Mouse (Mus musculus): ENCODE measurements around the gene Slc25a24. TPM values are rescaled to one million over a fixed set of nuclear protein-coding genes. Genes with fewer than 3 reads are reported as not detected.
A peak's percentile ranks its signal among the peaks of the same experiment; 100 is the strongest.

The Slc25a24 gene
- total and polyA plus RNA-seq, 3 experiments, result 0.08 TPM; not detected in 2

DNA sequence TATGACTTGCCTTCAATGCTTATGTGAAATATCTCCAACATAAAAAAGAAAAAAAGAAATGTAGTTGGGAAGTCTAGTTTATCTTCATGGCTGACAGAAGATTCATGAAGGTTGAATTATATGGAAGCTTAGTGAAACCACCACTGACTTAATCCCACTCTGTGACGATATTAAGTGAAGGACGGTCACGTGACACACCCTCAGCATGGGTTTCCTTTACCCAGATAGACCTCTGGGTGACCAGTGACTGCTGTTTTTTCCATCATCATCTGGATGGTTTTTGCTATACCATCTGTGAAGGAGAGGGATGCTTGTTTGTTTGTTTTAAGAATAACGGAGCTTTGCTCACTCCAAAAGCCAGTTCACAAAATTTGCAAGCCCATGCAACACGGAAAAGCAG is 3.4 kb upstream of the Slc25a24 start:
- dilution Hi-C loops (cut with MboI; ENCODE audit: extremely low pct_ligation_motif_present, extremely low pct_unique_long_range_greater_than_20kb, low sequenced_read_pairs) (no loop called here), in situ Hi-C loops (cut with MboI; ENCODE audit: low pct_ligation_motif_present, low pct_unique_long_range_greater_than_20kb, low sequenced_read_pairs) (no loop called here)
- Histone ChIP-seq H3K9me3 (replicated peaks; ENCODE audit: low read length) (peaks cover under 1% of the 10 kb centered on the region), H3K27me3 (replicated peaks) (no peaks in the 10 kb centered on the region), H3K9ac (ENCODE audit: insufficient read depth, low read depth) (no peak overlapping the region), H3K36me3 (replicated peaks in 1 of 2; ENCODE audit: control insufficient read depth in 1 of 2, insufficient read depth in 1 of 2, low read length in 1 of 2) (no peaks in the 10 kb centered on the region), H3K4me1 (ENCODE audit: control insufficient read depth in 1 of 2, insufficient read depth in 2 of 2) (peaks cover 0 to 4% of the 10 kb centered on the region in 2 experiments; a peak in 1 of 4 replicates), H3K4me3 (replicated peaks in 1 of 3; ENCODE audit: low read depth in 2 of 3, low read length in 2 of 3, poor library complexity in 1 of 3) (no peak overlapping the region), H3K27ac (ENCODE audit: insufficient read depth, low read depth) (no peak overlapping the region), H3K4me2 (ENCODE audit: insufficient read depth, low read depth, poor library complexity, severe bottlenecking) (no peak overlapping the region; the same call in 1 of the 2 replicates), H3K79me2 (replicated peaks; ENCODE audit: control insufficient read depth, extremely low read depth, insufficient read depth, poor library complexity, severe bottlenecking) (no peaks in the 10 kb centered on the region)
- TF ChIP-seq MXI1 (IDR thresholded peaks at IDR 0.05; ENCODE audit: low read depth, low read length) (no peak), USF1 (IDR thresholded peaks at IDR 0.05; ENCODE audit: low read depth, low read length) (peak; percentile 54), USF2 (conservative IDR thresholded peaks at IDR 0.05; ENCODE audit: low read depth, low read length) (peak; percentile 57; the same call in 1 of the 2 replicates), BHLHE40 (IDR thresholded peaks at IDR 0.05; ENCODE audit: low read depth, low read length) (0 out of 2 replicates have a peak, but pooled peaks have one; percentile 5)
- no peak for DNase-seq (ENCODE audit: extremely low read depth)

DNA sequence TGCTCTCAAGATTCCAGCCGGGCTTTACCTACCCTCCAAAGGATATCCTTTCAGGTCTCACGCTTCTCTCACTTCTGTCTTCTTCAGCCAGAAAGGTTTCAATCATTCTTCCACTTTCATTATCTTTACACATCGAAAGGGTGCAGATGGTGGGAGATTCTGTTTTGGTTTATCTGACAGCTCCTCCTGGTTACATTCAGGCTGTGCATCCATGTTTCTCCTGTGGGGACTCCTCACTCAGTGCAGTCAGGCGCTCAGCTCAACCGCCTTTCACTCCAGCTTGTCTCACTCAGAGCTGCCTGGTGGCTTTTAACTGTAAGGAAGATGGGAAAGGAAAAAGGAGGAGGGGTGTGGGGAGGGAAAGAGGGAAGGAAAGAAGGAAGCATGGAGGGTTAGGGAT is 3.0 kb upstream of the Slc25a24 start:
- no peak overlapping the region for H3K4me3 ChIP-seq (replicated peaks in 1 of 3; ENCODE audit: low read depth in 2 of 3, low read length in 2 of 3, poor library complexity in 1 of 3)
- no peaks in the 10 kb centered on the region for H3K27me3 ChIP-seq (replicated peaks)
- no peaks in the 10 kb centered on the region for H3K36me3 ChIP-seq (replicated peaks in 1 of 2; ENCODE audit: control insufficient read depth in 1 of 2, insufficient read depth in 1 of 2, low read length in 1 of 2)
- in situ Hi-C loops (cut with MboI; ENCODE audit: low pct_ligation_motif_present, low pct_unique_long_range_greater_than_20kb, low sequenced_read_pairs), result no loop called here
- dilution Hi-C loops (cut with MboI; ENCODE audit: extremely low pct_ligation_motif_present, extremely low pct_unique_long_range_greater_than_20kb, low sequenced_read_pairs), result no loop called here
- no peaks in the 10 kb centered on the region for H3K9me3 ChIP-seq (replicated peaks; ENCODE audit: low read length)
- no peak for DNase-seq (ENCODE audit: extremely low read depth)
- no peak overlapping the region for H3K27ac ChIP-seq (ENCODE audit: insufficient read depth, low read depth)
- no peaks in the 10 kb centered on the region for H3K79me2 ChIP-seq (replicated peaks; ENCODE audit: control insufficient read depth, extremely low read depth, insufficient read depth, poor library complexity, severe bottlenecking)
- TF ChIP-seq TCF12 (IDR thresholded peaks at IDR 0.05; ENCODE audit: low read depth, low read length), result no peak
- no peak for TF ChIP-seq JUN (IDR thresholded peaks at IDR 0.05; ENCODE audit: insufficient read depth, low read depth, low read length)
- TF ChIP-seq E2F4 (IDR thresholded peaks at IDR 0.05; ENCODE audit: insufficient replicate concordance, low read depth, low read length), result no peak
- no peak for TF ChIP-seq CHD1 (IDR thresholded peaks at IDR 0.05; ENCODE audit: low read depth, low read length)
- no peak for TF ChIP-seq PAX5 (IDR thresholded peaks at IDR 0.05; ENCODE audit: low read length)
- no peak for TF ChIP-seq KAT2A (IDR thresholded peaks at IDR 0.05; ENCODE audit: insufficient replicate concordance, low read length)
- no peak for TF ChIP-seq ELF1 (IDR thresholded peaks at IDR 0.05; ENCODE audit: low read depth, low read length)
- no peak for TF ChIP-seq HCFC1 (IDR thresholded peaks at IDR 0.05; ENCODE audit: low read depth, low read length)
- no peak for TF ChIP-seq MAZ (IDR thresholded peaks at IDR 0.05; ENCODE audit: low read depth, low read length)
- TF ChIP-seq NRF1 (IDR thresholded peaks at IDR 0.05; ENCODE audit: low read depth, low read length), result no peak
- H3K4me2 ChIP-seq (ENCODE audit: insufficient read depth, low read depth, poor library complexity, severe bottlenecking), result peak overlapping the region; percentile 31
- no peak overlapping the region for H3K9ac ChIP-seq (ENCODE audit: insufficient read depth, low read depth)
- peaks cover 0 to 4% of the 10 kb centered on the region in 2 experiments; a peak in 1 of 4 replicates for H3K4me1 ChIP-seq (ENCODE audit: control insufficient read depth in 1 of 2, insufficient read depth in 2 of 2)
